Mouse (Mus musculus) cerebellum, adult 11 months (tissue): ENCODE results near the gene Trim29.

Experiments
- DNase-seq: peaks from one replicate; pipeline ENCODE4 v3.0.0; 2022

The Trim29 gene

GRCm38 (mm10) chr9:43310538-43310937 lies at the start of gene Trim29:
Trim29 (plus strand) TSS chr9:43310848.
- DNase-seq, result no peak

- no peak for DNase-seq
Measured at GRCm38 (mm10) chr9:43261124-43261907, 49.3 kb upstream of the Trim29 start.

GRCm38 (mm10) chr9:43261941-43262340 lies 48.7 kb upstream of the Trim29 start:
- DNase-seq, result no peak

GRCm38 (mm10) chr9:43262390-43262789 lies 48.3 kb upstream of the Trim29 start:
- no peak for DNase-seq

GRCm38 (mm10) chr9:43262811-43263550 lies 47.7 kb upstream of the Trim29 start:
- DNase-seq, result no peak

- no peak for DNase-seq
Measured at GRCm38 (mm10) chr9:43263946-43264451, 46.6 kb upstream of the Trim29 start.

GRCm38 (mm10) chr9:43265194-43265593 lies 45.5 kb upstream of the Trim29 start:
- no peak for DNase-seq

GRCm38 (mm10) chr9:43267357-43267756 lies 43.3 kb upstream of the Trim29 start:
- DNase-seq, result no peak

GRCm38 (mm10) chr9:43269166-43269565 lies 41.5 kb upstream of the Trim29 start:
- DNase-seq, result no peak

GRCm38 (mm10) chr9:43270723-43271252 lies 39.9 kb upstream of the Trim29 start:
- no peak for DNase-seq

- no peak for DNase-seq
Measured at GRCm38 (mm10) chr9:43271761-43272518, 38.7 kb upstream of the Trim29 start.

GRCm38 (mm10) chr9:43273735-43274134 lies 36.9 kb upstream of the Trim29 start:
- DNase-seq, result no peak

GRCm38 (mm10) chr9:43284284-43284683 lies 26.4 kb upstream of the Trim29 start:
- DNase-seq, result peak; percentile 53

GRCm38 (mm10) chr9:43285281-43285680 lies 25.4 kb upstream of the Trim29 start:
- DNase-seq, result no peak

- peak; percentile 30 for DNase-seq
Measured at GRCm38 (mm10) chr9:43286870-43287269, 23.8 kb upstream of the Trim29 start.

GRCm38 (mm10) chr9:43293058-43293457 lies 17.6 kb upstream of the Trim29 start:
- DNase-seq, result no peak

- no peak for DNase-seq
Measured at GRCm38 (mm10) chr9:43300394-43300793, 10.3 kb upstream of the Trim29 start.

- DNase-seq, result no peak
Measured at GRCm38 (mm10) chr9:43302989-43303388, 7.7 kb upstream of the Trim29 start.

- DNase-seq, result no peak
Measured at GRCm38 (mm10) chr9:43305882-43306281, 4.8 kb upstream of the Trim29 start.

- DNase-seq, result no peak
Measured at GRCm38 (mm10) chr9:43309087-43309872, 1.4 kb upstream of the Trim29 start.

- no peak for DNase-seq
Measured at GRCm38 (mm10) chr9:43312190-43312589, 1.5 kb downstream of the Trim29 start.

- DNase-seq, result no peak
Measured at GRCm38 (mm10) chr9:43313805-43314204, 3.2 kb downstream of the Trim29 start.
